Mouse (Mus musculus) bone marrow, adult 2 months (tissue): ENCODE data around the gene 9930111J21Rik2. TPM values are rescaled to one million over a fixed set of nuclear protein-coding genes. Genes with fewer than 3 reads are reported as not detected.
"Not testable (repeated sequence)": the region's sequence is repeated elsewhere in the genome, so short reads cannot be mapped to it uniquely, and the experiment has no call there.

Source experiments
- H3K27ac ChIP-seq: fragments of 200-500 bp; 2 replicates; pipeline ENCODE4 v1.5.1; 2012; ENCODE audit warnings: low read depth, mild to moderate bottlenecking, control low read depth, inconsistent platforms, low read length; ENCODE audit not compliant: control insufficient read depth, poor library complexity, insufficient read depth
- H3K4me1 ChIP-seq: fragments of 200-500 bp; 2 replicates; pipeline ENCODE4 v1.6.1; 2011; ENCODE audit warnings: low read length; ENCODE audit not compliant: control insufficient read depth, insufficient read depth
- H3K4me3 ChIP-seq: fragments of 200-500 bp; replicated peaks from 2 replicates; pipeline ENCODE3; 2011; ENCODE audit warnings: mild to moderate bottlenecking, low read depth, low read length, control low read depth; ENCODE audit not compliant: control insufficient read depth
- CTCF ChIP-seq: fragments of 200-500 bp; IDR thresholded peaks from 2 replicates; pipeline ENCODE4 v1.5.1; 2011; ENCODE audit warnings: low read length, control low read depth; ENCODE audit not compliant: control insufficient read depth, insufficient read depth
- POLR2A ChIP-seq: fragments of 200-500 bp; IDR thresholded peaks from 2 replicates; pipeline ENCODE4 v1.6.1; 2011; ENCODE audit warnings: low read depth, mild to moderate bottlenecking, control low read depth, low read length, borderline replicate concordance; ENCODE audit not compliant: control insufficient read depth
- WGBS: fragments of 180-500 bp; shearing (Covaris S2); methylation state at CpG from one replicate; pipeline ENCODE4 v1.1.7; 2018; 5-methylcytosine and 5-hydroxymethylcytosine counted together
- polyA plus RNA-seq: library from polyadenylated mRNA; stranded (reverse); fragments of >200 nt; gene quantifications from 2 replicates; pipeline ENCODE4 v1.2.4, GENCODE M21; 2011; ENCODE audit warnings: low replicate concordance; ENCODE audit not compliant: missing spikeins, insufficient read depth, insufficient read length

Gene 9930111J21Rik2
- polyA plus RNA-seq, 1 experiment: 13.8 TPM

DNA sequence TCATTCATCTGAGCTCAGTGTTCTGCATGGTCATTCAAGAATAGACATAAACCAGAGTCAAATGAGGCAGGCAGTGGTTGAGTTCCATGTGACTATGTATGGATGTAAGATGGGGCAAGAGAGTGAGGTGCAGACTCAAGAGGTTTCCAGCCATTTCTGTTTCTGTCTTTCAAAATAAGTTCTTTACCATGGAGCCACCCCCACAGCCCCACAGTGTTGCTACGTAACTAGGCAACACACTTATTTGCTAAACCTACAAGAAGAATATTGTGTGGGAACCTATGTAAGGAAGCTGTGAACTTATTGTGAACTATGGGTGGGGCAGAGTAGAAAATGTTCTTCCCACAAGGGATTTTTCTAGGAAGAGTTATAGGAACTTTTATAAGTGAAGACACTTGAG lies 32.1 kb upstream of the 9930111J21Rik2 start:
- Histone ChIP-seq H3K27ac (no peak overlapping the region), H3K4me3 (no peak overlapping the region), H3K4me1 (peaks cover 3% of the 10 kb centered on the region)
- TF ChIP-seq CTCF (no peak), POLR2A (no peak)
- 69% methylated on average over 1 of the region's 1 CpGs for WGBS

DNA sequence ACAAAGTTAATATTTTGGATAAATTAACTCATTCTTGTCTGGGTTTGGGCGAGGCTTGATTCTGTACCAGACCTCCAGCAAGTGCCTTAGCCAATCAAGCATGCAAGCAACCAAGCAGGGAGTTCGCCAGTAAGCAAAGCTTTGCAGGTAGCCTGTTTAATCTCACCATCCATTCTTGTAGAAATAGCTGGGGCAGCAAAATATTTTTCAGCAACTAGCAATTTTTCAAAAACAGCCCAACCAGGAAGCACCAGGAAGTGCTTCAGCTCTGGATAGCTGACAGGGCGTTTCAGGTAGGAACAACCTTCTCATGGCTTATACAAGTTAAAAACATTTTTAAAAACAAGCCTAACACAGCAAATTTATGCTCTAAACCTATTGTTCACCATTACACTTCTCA lies 30.8 kb upstream of the 9930111J21Rik2 start:
- WGBS: 27% methylated on average over 3 of the region's 3 CpGs
- H3K27ac ChIP-seq: 0 out of 2 replicates have a peak overlapping the region, but pooled peaks have one; percentile 25
- H3K4me1 ChIP-seq: peaks cover 3% of the 10 kb centered on the region
- TF ChIP-seq CTCF: no peak
- TF ChIP-seq POLR2A: no peak
- H3K4me3 ChIP-seq: peak overlapping the region; percentile 20

DNA sequence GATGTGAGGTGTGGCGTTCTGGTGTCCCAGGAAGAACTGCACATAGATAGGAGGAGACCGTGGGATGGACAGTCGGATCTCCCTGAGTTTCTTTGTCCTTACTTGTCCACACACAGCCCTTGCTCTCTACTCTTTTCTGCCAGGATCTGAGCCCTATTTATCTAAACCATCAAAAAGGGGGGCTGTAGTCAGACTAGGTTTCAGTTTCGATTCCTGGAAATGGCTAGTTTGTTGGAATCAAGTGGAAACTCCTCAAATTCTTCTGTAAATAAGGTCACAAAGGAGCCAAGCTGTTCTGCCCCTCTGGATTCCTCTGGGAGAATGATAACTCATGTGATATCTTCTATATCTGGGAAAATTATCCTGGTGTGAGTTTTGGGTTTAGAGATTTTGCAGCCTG lies 30.3 kb upstream of the 9930111J21Rik2 start:
- Histone ChIP-seq H3K4me1 (peaks cover 7% of the 10 kb centered on the region), H3K27ac (no peak overlapping the region), H3K4me3 (peak overlapping the region; percentile 3)
- WGBS: 18% methylated on average over 4 of the region's 4 CpGs
- TF ChIP-seq POLR2A: no peak
- TF ChIP-seq CTCF: no peak

DNA sequence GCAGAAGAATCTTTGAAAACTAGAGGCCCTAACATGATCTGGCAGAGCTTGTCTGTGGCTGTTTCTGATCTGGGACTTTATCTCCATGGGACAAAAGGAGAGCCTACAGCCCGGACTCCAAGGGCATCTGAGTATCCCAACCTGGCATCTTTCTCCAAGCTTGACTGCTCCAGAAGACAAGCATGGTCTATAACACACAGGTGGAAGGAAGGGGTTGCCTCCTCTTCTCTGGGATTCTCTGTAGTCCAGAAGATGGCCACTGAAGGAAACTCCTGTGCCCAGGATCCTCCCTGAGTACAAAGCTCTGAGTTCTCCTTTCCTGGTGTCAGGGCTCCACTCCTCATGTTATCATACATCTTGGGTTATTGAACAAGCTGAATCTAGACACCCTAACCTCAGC lies 29.6 kb upstream of the 9930111J21Rik2 start:
- TF ChIP-seq CTCF: no peak
- Histone ChIP-seq H3K4me1 (peaks cover 7% of the 10 kb centered on the region), H3K27ac (no peak overlapping the region), H3K4me3 (no peak overlapping the region)
- 56% methylated on average over 1 of the region's 1 CpGs for WGBS

DNA sequence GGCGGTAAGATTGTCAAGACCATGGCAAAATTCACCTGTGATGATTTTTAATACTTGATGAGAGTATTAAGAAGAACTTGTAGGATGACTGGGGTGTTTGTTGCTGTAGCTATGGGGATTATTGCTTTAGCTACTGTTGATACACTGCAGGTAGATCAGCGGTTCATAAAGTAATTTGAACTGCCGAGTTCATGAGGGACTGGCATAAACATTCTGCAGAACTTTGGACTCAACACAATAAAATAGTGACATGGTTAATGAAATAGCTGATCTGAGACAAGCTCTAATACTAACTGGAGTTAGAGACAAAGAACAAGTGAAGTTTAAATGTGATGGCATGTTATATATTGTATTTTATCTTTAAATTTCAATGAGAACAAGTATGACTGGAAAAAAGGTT lies 27.7 kb upstream of the 9930111J21Rik2 start:
- WGBS: 60% methylated on average over 3 of the region's 3 CpGs
- TF ChIP-seq POLR2A (no peak), CTCF (no peak)
- H3K4me1 ChIP-seq: peaks cover 6% of the 10 kb centered on the region
- no peak overlapping the region for H3K27ac ChIP-seq
- H3K4me3 ChIP-seq: no peak overlapping the region

DNA sequence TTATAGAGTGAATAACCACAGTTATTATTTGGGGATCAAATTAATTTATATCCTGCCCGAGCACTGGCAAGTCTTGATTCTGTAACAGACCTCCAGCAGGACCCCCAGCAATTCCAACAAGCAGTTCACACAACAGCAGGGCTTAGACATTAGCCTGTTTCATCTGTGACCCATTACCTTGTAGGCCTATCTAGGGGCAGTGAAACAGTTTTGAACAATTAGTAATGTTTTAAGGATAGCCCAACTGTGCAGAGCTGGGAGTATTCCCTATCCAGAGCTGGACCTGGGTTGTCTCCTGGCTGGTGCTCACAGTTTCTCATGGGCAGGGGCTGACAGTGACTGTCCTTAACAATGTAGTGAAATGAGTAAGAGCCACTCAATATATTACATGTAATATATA lies 26.0 kb upstream of the 9930111J21Rik2 start:
- TF ChIP-seq POLR2A (no peak), CTCF (no peak)
- 5% methylated on average over 1 of the region's 1 CpGs for WGBS
- Histone ChIP-seq H3K4me1 (peaks cover 5% of the 10 kb centered on the region), H3K4me3 (no peak overlapping the region), H3K27ac (no peak overlapping the region)

DNA sequence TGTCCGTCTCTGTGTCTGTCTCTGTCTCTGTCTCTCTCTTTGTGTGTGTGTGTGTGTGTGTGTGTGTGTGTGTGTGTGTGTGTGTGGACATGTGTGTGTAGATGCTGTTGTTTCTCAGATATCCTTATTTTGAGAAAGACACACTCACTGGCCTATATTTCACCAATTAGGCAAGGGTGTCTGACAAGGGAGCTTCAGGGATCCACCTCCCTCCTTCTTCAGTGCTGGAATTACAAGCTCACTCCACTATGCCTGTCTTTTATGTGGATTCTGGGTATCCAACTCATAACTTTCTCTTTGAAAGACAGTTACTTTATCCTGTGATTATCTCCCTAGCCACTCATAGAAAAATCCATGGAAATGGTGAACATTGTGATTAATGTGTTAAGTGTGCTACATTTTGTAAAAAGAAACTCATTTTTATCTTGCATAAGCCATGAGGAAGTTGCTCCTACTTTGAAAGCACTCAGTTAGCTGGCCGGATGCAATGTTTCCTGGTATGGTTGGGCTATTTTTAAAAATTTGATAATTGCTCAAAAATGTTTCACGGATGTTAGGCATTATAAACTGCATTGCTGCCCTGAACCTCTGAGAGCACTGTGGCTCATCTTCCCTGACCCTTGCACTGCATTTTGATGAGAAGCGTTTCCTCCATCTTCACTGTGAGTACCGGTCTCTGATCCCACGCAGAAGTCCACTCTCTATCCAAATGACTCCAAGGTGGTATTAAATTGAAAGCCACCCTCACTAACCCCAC lies 25.1 kb upstream of the 9930111J21Rik2 start, which contains the start of gene Ifi47:
Gene Ifi47, plus strand, starts transcription at position 587 of the 757 bp plus-strand sequence.
- Histone ChIP-seq H3K4me3 (peak within 1 kb of the TSS; percentile 55), H3K27ac (peak within 1 kb of the TSS; percentile 55; the same call in 1 of the 2 replicates)
- 8% methylated on average over 6 of the region's 6 CpGs for WGBS
- not testable (repeated sequence) for H3K4me1 ChIP-seq

DNA sequence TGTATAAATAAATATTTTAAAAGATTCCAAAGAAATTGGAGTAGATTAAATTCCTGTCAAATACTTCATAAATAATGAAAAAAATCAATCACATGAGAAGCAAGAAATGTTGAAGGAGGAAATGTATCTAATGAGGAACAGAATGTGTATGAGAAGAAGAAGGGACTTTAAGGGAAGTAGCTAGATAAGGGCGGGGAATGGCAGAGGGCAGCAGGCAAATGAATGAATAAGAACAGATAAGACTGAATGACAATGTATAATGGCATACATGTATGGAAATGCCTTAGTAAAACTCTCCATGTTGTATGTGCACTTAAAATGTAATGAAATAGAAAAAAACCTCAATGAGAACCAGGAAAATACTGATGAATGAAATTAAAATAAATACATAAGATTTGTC lies 17.3 kb upstream of the 9930111J21Rik2 start:
- Histone ChIP-seq H3K4me3 (no peak overlapping the region), H3K27ac (no peak overlapping the region), H3K4me1 (no peaks in the 10 kb centered on the region; the same call in 1 of the 2 replicates)
- TF ChIP-seq CTCF: no peak
- TF ChIP-seq POLR2A: no peak
- WGBS: 37% methylated on average over 1 of the region's 1 CpGs

DNA sequence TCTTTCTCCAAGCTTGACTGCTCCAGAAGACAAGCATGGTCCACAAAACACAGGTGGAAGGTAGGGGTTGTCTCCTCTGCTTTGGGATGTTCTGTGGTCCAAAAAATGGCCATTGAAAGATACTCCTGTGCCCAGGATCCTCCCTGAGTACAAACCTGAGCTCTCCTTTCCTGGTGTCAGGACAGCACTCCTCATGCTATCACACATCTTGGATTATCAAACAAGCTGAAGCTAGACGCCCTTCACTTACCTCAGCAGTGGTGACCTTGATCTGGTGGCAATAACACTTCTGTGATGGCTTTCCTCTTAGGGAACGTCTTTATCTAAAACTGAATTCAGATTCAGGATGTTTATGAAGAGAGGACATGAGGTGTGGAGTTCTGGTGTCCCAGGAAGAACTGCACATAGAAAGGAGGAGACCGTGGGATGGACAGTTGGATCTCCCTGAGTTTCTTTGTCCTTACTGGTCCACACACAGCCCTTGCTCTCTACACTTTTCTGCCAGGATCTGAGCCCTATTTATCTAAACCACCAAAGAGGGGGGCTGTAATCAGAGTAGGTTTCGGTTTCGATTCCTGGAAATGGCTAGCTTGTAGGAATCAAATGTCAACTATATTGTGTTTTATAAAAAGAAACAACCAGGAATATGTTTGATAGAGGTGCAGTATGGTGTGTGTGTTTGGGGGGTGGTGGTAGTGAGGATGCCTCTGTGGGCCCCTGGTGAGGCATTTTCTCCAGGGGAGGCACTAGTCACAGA lies 12.8 kb upstream of the 9930111J21Rik2 start, which contains the start of gene Tgtp2:
Gene Tgtp2, minus strand, starts transcription at position 494 of the 757 bp plus-strand sequence.
- WGBS: 3% methylated on average over 5 of the region's 5 CpGs
- not testable (repeated sequence) for H3K27ac ChIP-seq, H3K4me3 ChIP-seq, H3K4me1 ChIP-seq

DNA sequence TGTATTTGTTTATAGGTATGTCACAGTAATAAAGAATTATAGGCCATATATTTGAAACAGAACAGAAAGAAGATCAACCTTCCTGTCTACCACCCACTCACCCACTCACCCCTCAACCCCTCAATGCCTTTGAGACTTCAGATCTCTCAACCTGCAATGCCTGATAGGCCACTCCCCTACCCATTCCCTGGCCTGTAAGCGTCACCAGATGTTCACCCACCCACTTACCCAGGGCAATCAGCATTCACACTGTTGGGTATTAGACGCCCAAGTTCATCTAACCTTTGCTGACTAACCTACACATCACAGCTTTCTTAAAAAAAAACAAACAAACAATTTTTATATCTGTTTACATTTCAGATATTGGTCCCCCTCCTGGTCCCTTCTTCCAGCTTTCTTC lies 10.8 kb upstream of the 9930111J21Rik2 start:
- WGBS: 10% methylated on average over 2 of the region's 2 CpGs
- H3K27ac ChIP-seq, H3K4me3 ChIP-seq, H3K4me1 ChIP-seq: not testable (repeated sequence)

DNA sequence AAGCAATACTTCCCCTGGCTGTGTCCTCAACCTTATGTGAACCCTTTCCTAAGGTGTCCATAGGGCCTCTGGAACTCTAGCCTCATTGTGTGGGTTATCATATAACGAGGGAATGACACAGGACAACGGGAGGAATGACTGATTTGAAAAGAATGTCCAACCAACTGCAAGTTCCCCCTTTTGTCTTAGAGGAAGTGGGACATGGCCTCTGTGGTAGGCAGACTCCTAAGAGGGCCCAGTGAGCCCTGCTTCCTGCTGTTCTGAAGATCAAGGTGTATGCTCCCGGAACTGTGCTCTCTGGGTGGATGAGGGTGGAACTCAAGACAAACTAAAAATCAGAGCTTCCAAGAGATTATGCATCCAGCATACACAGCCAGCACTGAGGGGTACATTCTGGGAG lies 9.0 kb upstream of the 9930111J21Rik2 start:
- not testable (repeated sequence) for H3K4me3 ChIP-seq, H3K4me1 ChIP-seq, H3K27ac ChIP-seq
- WGBS: 0% methylated on average over 2 of the region's 3 CpGs

DNA sequence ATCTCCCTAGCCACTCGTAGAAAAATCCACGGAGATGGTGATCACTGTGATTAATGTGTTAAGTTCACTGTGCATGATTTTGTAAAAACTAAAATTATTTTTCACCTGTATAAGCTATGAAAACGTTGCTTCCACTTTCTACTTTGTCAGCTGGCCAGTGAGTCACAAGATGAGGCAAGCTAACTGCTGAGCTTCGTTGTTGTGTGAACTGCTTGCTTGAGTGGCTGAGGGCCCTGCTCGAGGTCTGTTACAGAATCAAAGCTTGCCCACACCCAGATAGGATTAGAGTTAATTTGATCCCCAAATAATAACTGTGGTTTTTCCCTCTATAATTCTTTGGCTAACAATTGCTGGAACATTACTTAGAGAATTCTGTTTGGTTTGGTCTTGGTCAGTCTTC lies 852 bp upstream of the 9930111J21Rik2 start:
- H3K27ac ChIP-seq, H3K4me3 ChIP-seq, H3K4me1 ChIP-seq: not testable (repeated sequence)
- WGBS: no CpG with 5 or more reads among the region's 5 CpGs
